25 mouse cellular contexts compared by ENCODE assay signal in the genomic region with DNA sequence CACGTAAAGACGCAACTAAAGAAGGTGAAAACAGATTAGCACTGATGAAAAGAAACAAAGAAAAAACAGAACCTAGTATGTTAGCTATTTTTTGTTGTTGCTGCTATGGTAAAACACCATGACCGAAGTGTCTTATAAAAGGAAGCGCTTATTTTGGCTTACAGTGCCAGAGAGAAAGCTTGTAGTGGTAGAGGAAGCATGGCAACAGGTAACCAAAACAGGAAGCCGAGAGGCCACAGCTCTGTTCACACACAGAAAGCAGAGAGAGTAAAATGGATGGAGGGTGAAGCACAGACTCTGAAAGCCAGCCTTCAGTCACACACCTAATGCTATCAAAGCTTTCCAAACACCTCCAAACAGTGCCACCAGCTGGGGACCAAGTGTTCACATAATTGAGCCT. TPM values are rescaled to one million over a fixed set of nuclear protein-coding genes. Genes with fewer than 3 reads are reported as not detected.
DNase-seq lines count a peak whose midpoint lies in the region; ATAC-seq lines count a peak whose summit lies in the region.
"Had no signal": no experiment of that assay in that cellular context is flagged by ENCODE, and none has a peak within 500 bp of the region (broad histone marks: within the 10 kb centered on the region; RNA-seq: fewer than 3 reads in every experiment).

No protein-coding gene starts in this region.

- H3K4me1 ChIP-seq in forebrain, embryonic 15.5 days: no peaks in the 10 kb centered on the region
- H3K4me1 ChIP-seq: embryonic facial prominence, embryonic 12.5 days; embryonic facial prominence, embryonic 15.5 days; hindbrain, embryonic 12.5 days; hindbrain, embryonic 15.5 days had no signal

- H3K27me3 ChIP-seq in forebrain, embryonic 15.5 days: no peaks in the 10 kb centered on the region
- H3K27me3 ChIP-seq: embryonic facial prominence, embryonic 12.5 days; embryonic facial prominence, embryonic 15.5 days; hindbrain, embryonic 12.5 days; hindbrain, embryonic 15.5 days had no signal

- ATAC-seq in inflammation-experienced regulatory T-cells, adult 6 months: peak; percentile 63
- ATAC-seq in neutrophil, adult 5-6 weeks (ENCODE audit: extremely low read depth, insufficient number of reproducible peaks, low FRiP score, poor library complexity, severe bottlenecking): peak; percentile 33; the same call in 1 of the 2 replicates
- no peak for ATAC-seq in megakaryocyte progenitor cell, adult 5-6 weeks (replicated peaks; ENCODE audit: poor library complexity)
- ATAC-seq in forebrain, embryonic 15.5 days (replicated peaks): no peak
- ATAC-seq: forebrain, embryonic 16.5 days; intestine, embryonic 16.5 days had no signal

- DNase-seq in CD4-positive helper T cell, adult 2 months (ENCODE audit: low read depth, low spot score): peak; percentile 30
- DNase-seq in T-cell, adult 2 months (ENCODE audit: low spot score): peak; percentile 5
- no peak for DNase-seq in kidney, postnatal 36 days
- DNase-seq in layer of hippocampus, adult 9-10 months (ENCODE audit: low spot score): no peak
- DNase-seq: adrenal gland, postnatal 10 days; adrenal gland, postnatal 36 days; cerebellum, adult 18-20 months; cerebellum, adult 9-11 months; cerebellum, postnatal 25 days; gastrocnemius, postnatal 10 days; heart, adult 11 months had no signal

- WGBS in forebrain, embryonic 15.5 days: 93% methylated on average over 5 of the region's 5 CpGs

- no peak overlapping the region for H3K4me3 ChIP-seq in forebrain, embryonic 15.5 days
- H3K4me3 ChIP-seq: embryonic facial prominence, embryonic 12.5 days; embryonic facial prominence, embryonic 15.5 days; hindbrain, embryonic 12.5 days; hindbrain, embryonic 15.5 days had no signal

- no peak overlapping the region for H3K9ac ChIP-seq in forebrain, embryonic 15.5 days (replicated peaks)
- H3K9ac ChIP-seq: embryonic facial prominence, embryonic 12.5 days; embryonic facial prominence, embryonic 15.5 days; hindbrain, embryonic 12.5 days; hindbrain, embryonic 15.5 days had no signal

- no peak overlapping the region for H3K27ac ChIP-seq in forebrain, embryonic 15.5 days (replicated peaks)
- H3K27ac ChIP-seq: embryonic facial prominence, embryonic 12.5 days; embryonic facial prominence, embryonic 15.5 days; hindbrain, embryonic 12.5 days; hindbrain, embryonic 15.5 days had no signal

- no peak overlapping the region for H3K4me2 ChIP-seq in forebrain, embryonic 15.5 days (replicated peaks)
- H3K4me2 ChIP-seq: embryonic facial prominence, embryonic 12.5 days; embryonic facial prominence, embryonic 15.5 days; heart, embryonic 11.5 days; hindbrain, embryonic 12.5 days; hindbrain, embryonic 15.5 days had no signal

- no peaks in the 10 kb centered on the region for H3K36me3 ChIP-seq in forebrain, embryonic 15.5 days
- H3K36me3 ChIP-seq: embryonic facial prominence, embryonic 12.5 days; embryonic facial prominence, embryonic 15.5 days; hindbrain, embryonic 12.5 days; hindbrain, embryonic 15.5 days had no signal

- H3K9me3 ChIP-seq in forebrain, embryonic 15.5 days: no peaks in the 10 kb centered on the region
- H3K9me3 ChIP-seq: embryonic facial prominence, embryonic 15.5 days; hindbrain, embryonic 12.5 days; hindbrain, embryonic 15.5 days had no signal

RNA-seq across cellular contexts. Expression of a gene that starts 34.7 kb away (rescaled TPM):
- polyA plus RNA-seq in inflammation-experienced regulatory T-cells, adult 6 months (2017; shearing (Covaris generic)): under 1 TPM in 1 of 3 experiments, not detected in 2; 0.16 TPM
- total RNA-seq in neutrophil, adult 5-6 weeks (2017): not detected in 2 replicates
- total RNA-seq in megakaryocyte progenitor cell, adult 5-6 weeks (2015): not detected in 2 replicates
- total RNA-seq in megakaryocyte progenitor cell, adult 5-6 weeks (2017): not detected in 2 replicates
- 0.08 and 0.13 TPM in 2 replicates for polyA plus RNA-seq in forebrain, embryonic 15.5 days (2015; fragmentation: Nextera tagmentation; extraction: Ambion mirVana)
- total RNA-seq: adrenal gland, postnatal 36 days; common myeloid progenitor, adult 5-6 weeks; hematopoietic stem cell, adult 5-6 weeks; MEL had no signal

Comparison
In these comparisons a context has a peak if more than half of its experiments do, and no peak if none do; other contexts are left out.
1. DNase-seq: peak in CD4-positive helper T cell, adult 2 months (single experiment) and T-cell, adult 2 months (single experiment); none in kidney, postnatal 36 days (0 of 2) and layer of hippocampus, adult 9-10 months (single experiment).
2. ATAC-seq: peak in inflammation-experienced regulatory T-cells, adult 6 months (single experiment) and neutrophil, adult 5-6 weeks (single experiment); none in megakaryocyte progenitor cell, adult 5-6 weeks (single experiment) and forebrain, embryonic 15.5 days (single experiment).